Mouse (Mus musculus) embryonic facial prominence, embryonic 15.5 days (tissue): ENCODE data around the gene Selenbp1. TPM values are rescaled to one million over a fixed set of nuclear protein-coding genes. Genes with fewer than 3 reads are reported as not detected.

Experiments used
- ATAC-seq: fragments of 200-750 bp; cut with Nextera tagmentation; 2 replicates; pipeline ENCODE4 v1.8.0; 2017; ENCODE audit warnings: low read depth, moderate TSS enrichment; ENCODE audit not compliant: insufficient number of reproducible peaks, low FRiP score, low TSS enrichment
- H3K27ac ChIP-seq: fragments of 300-500 bp; sonication (generic); replicated peaks from 2 replicates; pipeline ENCODE4 v1.5.1; 2015; ENCODE audit warnings: mild to moderate bottlenecking, inconsistent platforms
- H3K27me3 ChIP-seq: fragments of 300-500 bp; sonication (generic); 2 replicates; pipeline ENCODE4 v1.6.1; 2015; ENCODE audit warnings: inconsistent platforms
- H3K36me3 ChIP-seq: fragments of 300-500 bp; sonication (generic); 2 replicates; pipeline ENCODE4 v1.6.1; 2015; ENCODE audit warnings: mild to moderate bottlenecking, inconsistent platforms
- H3K4me1 ChIP-seq: fragments of 300-500 bp; sonication (generic); 2 replicates; pipeline ENCODE4 v1.6.1; 2015; ENCODE audit warnings: inconsistent platforms
- H3K4me2 ChIP-seq: fragments of 300-500 bp; sonication (generic); replicated peaks from 2 replicates; pipeline ENCODE4 v1.6.1; 2015; ENCODE audit warnings: mild to moderate bottlenecking, inconsistent platforms
- H3K4me3 ChIP-seq: fragments of 300-500 bp; sonication (generic); replicated peaks from 2 replicates; pipeline ENCODE4 v1.5.1; 2015; ENCODE audit warnings: mild to moderate bottlenecking, inconsistent platforms
- H3K9ac ChIP-seq: fragments of 300-500 bp; sonication (generic); 2 replicates; pipeline ENCODE4 v1.6.1; 2015; ENCODE audit warnings: inconsistent platforms
- H3K9me3 ChIP-seq: fragments of 300-500 bp; sonication (generic); replicated peaks from 2 replicates; pipeline ENCODE4 v1.6.1; 2016; ENCODE audit warnings: inconsistent platforms
- WGBS: fragments of 180-500 bp; shearing (Covaris S2); methylation state at CpG from one replicate; pipeline ENCODE4 v1.1.7; 2015; 5-methylcytosine and 5-hydroxymethylcytosine counted together
- polyA plus RNA-seq: library from polyadenylated mRNA; unstranded; fragments of >200 nt; fragmentation: Nextera tagmentation; extraction: Ambion mirVana; gene quantifications from 2 replicates; pipeline ENCODE4 v1.2.1, GENCODE M21; 2015

Gene Selenbp1
- polyA plus RNA-seq, 1 experiment from 2014 or later: 61.5 TPM

GRCm38 (mm10) chr3:94953764-94954616 is 21.1 kb downstream of the Selenbp1 start, which contains the start of gene Rfx5:
Gene Rfx5 (plus strand): TSS chr3:94954075.
- Histone ChIP-seq H3K4me1 (peaks cover 12% of the 10 kb centered on the region), H3K27ac (peak within 1 kb of the TSS; percentile 94), H3K27me3 (no peaks in the 10 kb centered on the region), H3K9me3 (no peaks in the 10 kb centered on the region), H3K9ac (peak within 1 kb of the TSS; percentile 69), H3K36me3 (peaks cover 38% of the 10 kb centered on the region), H3K4me2 (peak within 1 kb of the TSS; percentile 60), H3K4me3 (peak within 1 kb of the TSS; percentile 72)
- under 1% methylated on average over 50 of the region's 50 CpGs for WGBS
- ATAC-seq: peak; percentile 97

- 83% methylated on average over 8 of the region's 8 CpGs for WGBS
- ATAC-seq: no peak
Observed at GRCm38 (mm10) chr3:94958295-94958694, 25.4 kb downstream of the Selenbp1 start.

GRCm38 (mm10) chr3:94959871-94960270 is 27.0 kb downstream of the Selenbp1 start:
- Histone ChIP-seq H3K9ac (no peak overlapping the region), H3K9me3 (no peaks in the 10 kb centered on the region), H3K4me2 (no peak overlapping the region), H3K4me1 (peaks cover 6% of the 10 kb centered on the region), H3K27ac (no peak overlapping the region), H3K4me3 (no peak overlapping the region), H3K36me3 (peaks cover 42% of the 10 kb centered on the region), H3K27me3 (no peaks in the 10 kb centered on the region)
- ATAC-seq: no peak
- WGBS: 49% methylated on average over 8 of the region's 8 CpGs

More at GRCm38 (mm10) chr3:94958295-94958694, 25.4 kb downstream of the Selenbp1 start:
- H3K9me3 ChIP-seq: no peaks in the 10 kb centered on the region
- H3K4me3 ChIP-seq: no peak overlapping the region
- peak overlapping the region; percentile 14; the same call in 1 of the 2 replicates for H3K27ac ChIP-seq
- H3K36me3 ChIP-seq: peaks cover 42% of the 10 kb centered on the region
- no peak overlapping the region for H3K9ac ChIP-seq
- no peak overlapping the region for H3K4me2 ChIP-seq
- no peaks in the 10 kb centered on the region for H3K27me3 ChIP-seq
- peaks cover 8% of the 10 kb centered on the region for H3K4me1 ChIP-seq

GRCm38 (mm10) chr3:94960322-94960721 is 27.5 kb downstream of the Selenbp1 start:
- Histone ChIP-seq H3K36me3 (peaks cover 41% of the 10 kb centered on the region), H3K9ac (no peak overlapping the region), H3K9me3 (no peaks in the 10 kb centered on the region), H3K27ac (no peak overlapping the region), H3K4me3 (no peak overlapping the region), H3K4me2 (no peak overlapping the region), H3K27me3 (no peaks in the 10 kb centered on the region), H3K4me1 (peaks cover 1% of the 10 kb centered on the region; the same call in 1 of the 2 replicates)
- WGBS: 48% methylated on average over 5 of the region's 5 CpGs
- ATAC-seq: no peak

GRCm38 (mm10) chr3:94964989-94965388 is 32.1 kb downstream of the Selenbp1 start:
- no peak overlapping the region for H3K4me3 ChIP-seq
- H3K27me3 ChIP-seq: no peaks in the 10 kb centered on the region
- no peak overlapping the region for H3K9ac ChIP-seq
- no peaks in the 10 kb centered on the region for H3K4me1 ChIP-seq
- ATAC-seq: no peak
- H3K4me2 ChIP-seq: no peak overlapping the region
- WGBS: 89% methylated on average over 1 of the region's 1 CpGs
- no peak overlapping the region for H3K27ac ChIP-seq
- no peaks in the 10 kb centered on the region for H3K36me3 ChIP-seq
- no peaks in the 10 kb centered on the region for H3K9me3 ChIP-seq

- WGBS: 81% methylated on average over 1 of the region's 1 CpGs
Observed at GRCm38 (mm10) chr3:94965878-94966277, 33.0 kb downstream of the Selenbp1 start.

GRCm38 (mm10) chr3:94972552-94972951 is 39.7 kb downstream of the Selenbp1 start:
- H3K36me3 ChIP-seq: peaks cover 7% of the 10 kb centered on the region

More at GRCm38 (mm10) chr3:94965878-94966277, 33.0 kb downstream of the Selenbp1 start:
- no peaks in the 10 kb centered on the region for H3K9me3 ChIP-seq
- H3K4me3 ChIP-seq: no peak overlapping the region
- no peak overlapping the region for H3K4me2 ChIP-seq
- H3K36me3 ChIP-seq: no peaks in the 10 kb centered on the region
- H3K4me1 ChIP-seq: no peaks in the 10 kb centered on the region
- H3K27ac ChIP-seq: no peak overlapping the region
- no peak for ATAC-seq
- no peaks in the 10 kb centered on the region for H3K27me3 ChIP-seq
- H3K9ac ChIP-seq: no peak overlapping the region

GRCm38 (mm10) chr3:94973620-94974019 is 40.8 kb downstream of the Selenbp1 start:
- Histone ChIP-seq H3K4me3 (peak overlapping the region; percentile 98; the same call in 1 of the 2 replicates), H3K9ac (no peak overlapping the region), H3K27me3 (no peaks in the 10 kb centered on the region), H3K36me3 (peaks cover 12% of the 10 kb centered on the region), H3K27ac (no peak overlapping the region), H3K9me3 (no peaks in the 10 kb centered on the region), H3K4me1 (peaks cover 16% of the 10 kb centered on the region), H3K4me2 (peak overlapping the region; percentile 73; the same call in 1 of the 2 replicates)
- no peak for ATAC-seq
- WGBS: 88% methylated on average over 5 of the region's 5 CpGs

More at GRCm38 (mm10) chr3:94972552-94972951, 39.7 kb downstream of the Selenbp1 start:
- Histone ChIP-seq H3K27me3 (no peaks in the 10 kb centered on the region), H3K4me1 (peaks cover 16% of the 10 kb centered on the region), H3K9ac (no peak overlapping the region), H3K9me3 (no peaks in the 10 kb centered on the region), H3K27ac (no peak overlapping the region), H3K4me3 (no peak overlapping the region), H3K4me2 (no peak overlapping the region)
- WGBS: 93% methylated on average over 3 of the region's 3 CpGs
- no peak for ATAC-seq

GRCm38 (mm10) chr3:94974026-94974527 is 41.2 kb downstream of the Selenbp1 start:
- Histone ChIP-seq H3K9ac (peak overlapping the region; percentile 35), H3K27ac (peak overlapping the region; percentile 94; the same call in 1 of the 2 replicates), H3K27me3 (no peaks in the 10 kb centered on the region), H3K4me2 (peak overlapping the region; percentile 73), H3K4me1 (peaks cover 16% of the 10 kb centered on the region), H3K36me3 (peaks cover 12% of the 10 kb centered on the region), H3K4me3 (peak overlapping the region; percentile 98), H3K9me3 (no peaks in the 10 kb centered on the region)
- 19% methylated on average over 9 of the region's 9 CpGs for WGBS
- ATAC-seq: peak; percentile 5; the same call in 1 of the 2 replicates

GRCm38 (mm10) chr3:94974528-94975422 is 41.9 kb downstream of the Selenbp1 start, which contains the start of gene Pi4kb:
Gene Pi4kb (plus strand): TSS chr3:94974731.
- Histone ChIP-seq H3K4me1 (peaks cover 16% of the 10 kb centered on the region), H3K27me3 (no peaks in the 10 kb centered on the region), H3K27ac (peak within 1 kb of the TSS; percentile 94), H3K9me3 (no peaks in the 10 kb centered on the region), H3K9ac (peak within 1 kb of the TSS; percentile 88), H3K4me3 (peak within 1 kb of the TSS; percentile 98), H3K4me2 (peak within 1 kb of the TSS; percentile 73), H3K36me3 (peaks cover 12% of the 10 kb centered on the region)
- WGBS: under 1% methylated on average over 57 of the region's 57 CpGs
- ATAC-seq: peak; percentile 94
